Mouse (Mus musculus): ENCODE measurements around the gene Gzmk.
"Not testable (repeated sequence)": the region's sequence is repeated elsewhere in the genome, so short reads cannot be mapped to it uniquely, and the experiment has no call there.

The Gzmk gene

DNA sequence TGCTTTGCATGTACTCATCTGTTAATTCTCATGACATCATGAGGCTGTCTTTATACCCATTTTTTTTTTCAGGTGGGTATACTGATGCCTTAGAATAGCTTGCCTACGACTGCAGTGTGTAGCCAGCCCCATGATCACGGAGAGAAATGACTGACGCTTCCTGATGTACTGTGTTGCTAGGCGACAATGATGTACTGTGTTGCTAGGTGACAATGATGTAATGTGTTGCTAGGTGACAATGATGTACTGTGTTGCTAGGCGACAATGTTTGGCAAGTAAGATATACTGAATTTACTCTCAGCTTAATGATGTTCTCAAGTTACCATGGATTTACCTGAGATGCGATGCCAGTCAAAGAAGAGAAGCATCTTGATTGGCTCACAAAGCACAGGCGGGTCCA is at the start of gene Gzmk:
Gene Gzmk, minus strand, starts transcription at position 98 of the 400 bp plus-strand sequence.
- no peak for DNase-seq (ENCODE audit: low spot score in 2 of 2)

DNA sequence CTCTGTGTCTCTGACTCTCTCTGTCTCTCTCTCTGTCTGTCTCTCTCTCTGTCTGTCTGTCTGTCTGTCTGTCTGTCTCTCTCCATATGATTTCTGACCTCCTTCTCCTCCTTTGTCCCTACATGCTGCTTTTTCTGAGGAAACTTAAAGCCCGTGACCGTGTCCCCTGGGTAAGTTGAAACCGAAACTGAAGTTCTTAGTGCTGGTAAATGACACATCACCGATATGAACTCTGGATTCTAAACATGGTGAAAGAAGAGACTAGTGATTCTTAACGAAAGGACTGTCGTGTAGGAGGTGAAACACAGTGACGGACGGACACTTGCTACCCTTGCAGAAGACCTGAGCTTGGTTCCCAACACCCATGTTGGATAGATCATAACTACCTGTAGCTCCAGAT is 45.5 kb upstream of the Gzmk start:
- no peak for DNase-seq (ENCODE audit: low spot score in 2 of 2)

GRCm38 (mm10) chr13:113269777-113270776 is 44.4 kb upstream of the Gzmk start:
- DNase-seq (ENCODE audit: low spot score in 2 of 2) = peak; percentile 67 to 81

GRCm38 (mm10) chr13:113267204-113267603 is 41.5 kb upstream of the Gzmk start:
- DNase-seq (ENCODE audit: low spot score in 2 of 2) = no peak

DNA sequence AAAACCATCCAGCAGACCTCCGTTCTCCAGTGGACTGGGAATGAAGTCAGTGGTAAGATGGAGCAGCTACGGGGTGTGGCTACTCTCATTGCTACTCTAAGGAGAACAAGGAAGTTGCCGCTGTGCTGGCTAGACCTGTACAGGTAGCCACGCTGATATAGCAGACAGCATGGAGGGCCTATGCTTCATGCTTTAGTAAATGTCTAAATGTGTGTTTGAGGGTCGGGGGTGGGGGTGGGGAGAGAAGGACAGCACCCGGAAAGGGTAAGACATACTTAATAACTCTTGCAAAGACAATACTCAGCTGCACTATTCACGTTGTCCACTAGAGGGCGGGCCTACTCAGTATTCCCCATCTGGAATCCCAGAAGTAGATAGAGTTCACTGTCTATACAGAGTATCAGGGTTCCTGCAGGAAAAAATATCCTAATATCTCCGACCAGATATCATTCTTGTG is 40.8 kb upstream of the Gzmk start:
- DNase-seq (ENCODE audit: low spot score in 2 of 2) = peak; percentile 30 to 82

- DNase-seq (ENCODE audit: low spot score in 2 of 2) = peak in 1 of 2 experiments; percentile 66
Observed at GRCm38 (mm10) chr13:113265257-113265656, 39.5 kb upstream of the Gzmk start.

DNA sequence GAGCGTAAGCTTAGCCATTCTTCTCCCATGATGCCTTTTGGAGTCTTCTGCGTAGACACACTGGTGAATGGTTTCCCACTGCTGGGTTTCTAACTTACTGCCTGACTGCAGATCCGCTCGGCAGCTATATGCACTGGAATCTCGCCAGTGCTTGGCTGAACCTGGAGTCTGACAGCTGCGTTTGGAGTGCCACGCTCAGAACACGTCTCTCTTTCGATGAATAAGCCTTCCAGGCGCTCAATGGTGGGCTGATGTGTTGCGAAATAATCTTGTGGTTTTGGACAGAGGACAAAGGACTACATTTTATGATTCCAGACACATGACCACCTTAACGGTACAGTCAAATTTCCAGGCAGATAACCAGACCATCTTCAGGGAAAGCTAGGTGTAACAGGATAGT is 37.1 kb upstream of the Gzmk start:
- no peak for DNase-seq (ENCODE audit: low spot score in 2 of 2)

GRCm38 (mm10) chr13:113259237-113259636 is 33.5 kb upstream of the Gzmk start:
- DNase-seq (ENCODE audit: low spot score in 2 of 2) = no peak

- no peak for DNase-seq (ENCODE audit: low spot score in 2 of 2)
Observed at GRCm38 (mm10) chr13:113257190-113257589, 31.5 kb upstream of the Gzmk start.

DNA sequence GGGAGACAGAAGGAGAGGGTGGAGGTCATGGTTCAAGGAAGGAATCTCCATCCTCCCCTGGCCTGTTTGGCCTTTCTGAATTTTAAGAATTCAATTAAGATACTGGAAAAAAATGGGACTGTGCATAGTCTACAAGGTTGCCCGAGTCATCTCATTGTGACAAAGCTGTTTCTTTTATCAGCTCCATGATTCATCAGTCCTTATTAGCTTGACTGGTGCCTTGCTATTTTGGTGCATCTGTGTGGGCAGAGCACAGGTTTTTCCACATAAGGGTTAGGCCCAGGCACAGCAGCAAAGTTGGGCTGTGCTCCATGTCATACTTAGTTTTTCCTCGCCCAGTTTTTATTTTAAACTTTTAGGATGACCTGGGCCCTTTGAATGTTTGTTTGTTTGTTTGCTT is 31.1 kb upstream of the Gzmk start:
- DNase-seq (ENCODE audit: low spot score in 2 of 2) = no peak

DNA sequence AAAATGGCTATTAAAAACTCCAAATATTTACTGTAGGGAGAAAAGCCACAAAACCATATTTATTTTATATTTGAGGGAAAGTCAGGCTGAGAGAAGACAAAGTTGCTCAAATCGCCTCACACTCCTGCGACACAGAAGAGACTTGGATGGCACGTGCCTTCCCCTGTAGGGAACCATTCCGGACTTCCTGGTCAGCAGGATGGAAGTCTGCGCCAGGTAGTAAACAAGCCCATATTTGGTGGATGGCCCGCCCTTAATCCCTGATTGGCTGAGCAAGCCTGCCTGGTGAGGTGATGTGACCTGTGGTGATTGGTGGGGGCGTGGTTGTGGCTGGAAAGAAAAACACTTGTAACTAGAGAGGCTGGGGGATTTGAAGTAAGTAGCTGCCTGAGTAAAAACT is 26.9 kb upstream of the Gzmk start:
- not testable (repeated sequence) for DNase-seq (ENCODE audit: low spot score in 2 of 2)

GRCm38 (mm10) chr13:113245025-113245424 is 19.3 kb upstream of the Gzmk start:
- DNase-seq (ENCODE audit: low spot score in 2 of 2) = no peak

DNA sequence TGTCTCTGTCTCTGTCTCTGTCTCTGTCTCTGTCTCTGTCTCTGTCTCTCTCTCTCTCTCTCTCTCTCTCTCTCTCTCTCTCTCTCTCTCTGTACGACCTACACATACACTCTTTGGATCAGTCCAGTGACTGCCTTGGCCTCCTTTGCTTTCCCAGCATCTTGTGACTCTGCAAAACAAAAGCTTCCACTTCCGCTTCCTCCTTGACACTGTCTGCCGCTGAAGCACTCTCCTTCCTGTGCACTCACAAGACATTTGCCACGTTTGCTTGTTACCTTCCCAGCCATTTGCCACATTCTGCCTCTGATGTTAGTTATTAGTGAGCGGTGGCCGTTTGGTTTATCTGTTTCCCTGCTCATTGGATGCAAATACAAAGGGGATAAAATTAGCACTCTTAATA is 16.4 kb upstream of the Gzmk start:
- no peak for DNase-seq (ENCODE audit: low spot score in 2 of 2)

- no peak for DNase-seq (ENCODE audit: low spot score in 2 of 2)
Observed at GRCm38 (mm10) chr13:113227666-113228463, 2.2 kb upstream of the Gzmk start.

DNA sequence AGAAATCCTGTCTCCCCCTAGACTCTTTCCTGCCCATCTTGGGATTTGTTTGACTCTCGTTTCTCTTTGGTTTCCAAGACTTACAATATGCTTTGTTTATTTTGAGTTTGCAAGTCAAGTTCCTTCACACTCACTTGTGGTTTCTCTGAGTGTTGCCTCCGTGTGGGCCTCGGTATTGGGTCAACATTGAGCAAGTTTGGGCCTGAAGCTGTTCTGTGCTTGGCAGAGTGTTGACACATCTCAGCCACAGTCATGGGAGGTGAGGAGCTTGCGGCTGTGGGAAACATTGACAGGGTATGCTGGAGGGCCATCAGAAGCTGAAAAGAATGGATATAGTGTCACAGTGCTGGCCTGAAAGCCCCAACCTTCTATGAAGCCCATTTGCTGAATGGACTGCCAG is 1.4 kb upstream of the Gzmk start:
- DNase-seq (ENCODE audit: low spot score in 2 of 2) = no peak

DNA sequence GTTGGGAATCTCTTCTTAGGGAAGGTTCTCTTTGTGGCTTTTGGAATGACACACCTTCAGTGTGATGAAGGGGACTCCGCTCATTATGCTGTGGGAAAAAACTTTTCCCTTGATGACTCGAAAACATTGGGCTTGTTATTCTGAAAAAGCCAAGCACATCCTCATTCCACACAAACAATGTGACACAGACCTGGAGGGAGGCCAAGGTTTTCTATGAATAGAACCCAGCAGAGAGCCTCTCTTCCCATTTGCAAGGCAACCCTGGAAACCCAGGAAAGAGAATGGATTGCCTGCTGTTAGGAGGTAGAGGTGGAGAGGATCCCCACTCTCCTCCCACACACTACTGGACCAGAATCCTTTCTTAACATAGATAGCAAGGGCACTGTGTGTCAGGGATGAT is 1.6 kb downstream of the Gzmk start:
- peak in 1 of 2 experiments; percentile 29 for DNase-seq (ENCODE audit: low spot score in 2 of 2)

DNA sequence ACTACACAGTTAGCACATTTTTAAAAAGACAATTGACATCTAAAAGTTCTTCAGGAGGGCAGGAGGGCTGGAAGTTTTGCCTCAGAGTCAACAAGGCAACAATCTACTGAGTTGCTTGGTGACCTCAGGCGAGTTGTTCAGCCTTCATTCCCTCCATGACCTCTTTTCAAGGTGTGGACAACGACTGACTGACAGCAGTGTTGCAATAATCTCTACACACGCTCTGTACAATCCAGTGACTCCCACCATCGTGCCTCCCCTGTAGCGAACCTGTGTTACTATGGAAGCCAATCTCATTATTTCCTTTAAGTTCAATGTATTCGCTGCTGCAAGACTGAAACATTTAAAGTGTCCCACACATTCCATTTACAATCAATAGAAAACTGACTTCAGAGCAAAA is 3.9 kb downstream of the Gzmk start:
- DNase-seq (ENCODE audit: low spot score in 2 of 2) = no peak

- peak in 1 of 2 experiments; percentile 4 for DNase-seq (ENCODE audit: low spot score in 2 of 2)
Observed at GRCm38 (mm10) chr13:113213865-113214264, 11.8 kb downstream of the Gzmk start.

DNA sequence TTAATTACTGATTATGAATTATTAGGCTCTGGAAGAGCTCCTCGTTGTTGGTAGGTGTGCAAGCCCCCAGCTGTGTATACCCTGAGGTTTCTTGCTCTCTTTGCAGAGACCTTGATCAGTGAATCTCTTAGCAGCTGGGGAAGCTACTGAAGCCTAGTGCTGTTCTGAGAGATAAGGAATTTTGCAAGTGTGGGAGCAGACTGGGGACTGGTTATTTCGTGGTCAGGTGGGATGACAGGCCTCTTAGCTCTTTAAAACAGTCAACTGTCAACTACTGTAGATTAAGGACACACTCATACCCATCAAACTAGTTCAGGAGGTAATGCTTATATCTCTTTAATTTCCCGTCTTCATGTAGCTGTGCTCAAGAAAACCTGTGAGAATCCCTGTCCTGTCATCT is 13.3 kb downstream of the Gzmk start:
- peak in 1 of 2 experiments; percentile 2 for DNase-seq (ENCODE audit: low spot score in 2 of 2)

DNA sequence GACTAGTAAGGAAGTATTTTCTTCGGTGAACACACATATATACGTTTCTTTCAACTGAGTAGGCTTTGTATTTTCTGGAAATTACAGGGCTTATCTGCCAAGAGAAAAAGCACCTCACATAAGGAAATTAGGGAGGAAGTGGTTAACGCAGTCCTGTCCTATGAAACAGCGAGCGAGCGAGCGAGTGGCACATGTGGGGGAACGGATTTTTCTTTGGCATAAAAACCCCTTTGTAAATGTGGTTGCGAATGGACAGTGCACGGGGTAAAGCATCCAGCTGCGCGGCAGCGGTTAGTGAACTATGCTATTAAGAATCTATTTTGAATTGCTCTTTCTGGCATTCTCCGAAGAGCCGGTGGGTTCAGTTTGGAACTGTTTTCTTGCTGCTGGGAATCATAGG is 14.4 kb downstream of the Gzmk start:
- peak in 1 of 2 experiments; percentile 7 for DNase-seq (ENCODE audit: low spot score in 2 of 2)

- peak in 1 of 2 experiments; percentile 16 for DNase-seq (ENCODE audit: low spot score in 2 of 2)
Observed at GRCm38 (mm10) chr13:113209624-113210023, 16.1 kb downstream of the Gzmk start, which contains the start of gene Esm1. Esm1 (plus strand) TSS chr13:113209659.

- no peak for DNase-seq (ENCODE audit: low spot score in 2 of 2)
Observed at GRCm38 (mm10) chr13:113205346-113205745, 20.4 kb downstream of the Gzmk start.
